Mouse (Mus musculus): Measurements from ENCODE around the gene Ano10. TPM values are rescaled to one million over a fixed set of nuclear protein-coding genes. Genes with fewer than 3 reads are reported as not detected.

The Ano10 gene
- polyA plus RNA-seq, 1 experiment from 2014 or later, result 55.4 TPM

Small RNA genes lying within 50 kb of the gene (microRNA-seq; reads per million reads assigned to microRNA genes)
- gene Mir8106, result not detected

Other genes starting within 250 kb of the Ano10 start
- gene Snrk, start 177.2 kb downstream of the Ano10 start, polyA plus RNA-seq (2014; fragmentation: Nextera tagmentation; extraction: Ambion mirVana), result 30.6 and 33.2 TPM in 2 replicates
- gene Abhd5, start 57.2 kb upstream of the Ano10 start, polyA plus RNA-seq (2014; fragmentation: Nextera tagmentation; extraction: Ambion mirVana), result 19.8 and 24.1 TPM in 2 replicates

Measured in neural tube, embryonic 11.5 days (tissue).